ENCODE assay signal across 8 mouse cellular contexts in genomic region chr13:55486916-55487577, GRCm38 (mm10). TPM values are rescaled to one million over a fixed set of nuclear protein-coding genes. Genes with fewer than 3 reads are reported as not detected.
A peak's percentile ranks its signal among the peaks of the same experiment; 100 is the strongest.
DNase-seq lines count a peak whose midpoint lies in the region; ATAC-seq lines count a peak whose summit lies in the region.

No protein-coding gene starts in this region.

- no peaks in the 10 kb centered on the region for H3K9me3 ChIP-seq in midbrain, embryonic 16.5 days (replicated peaks; ENCODE audit: control insufficient read depth, low read length, poor library complexity, severe bottlenecking)

- WGBS in midbrain, embryonic 16.5 days = under 1% methylated on average over 29 of the region's 29 CpGs

- H3K36me3 ChIP-seq in midbrain, embryonic 16.5 days (ENCODE audit: control insufficient read depth, insufficient read depth, low read length) = peaks cover 5% of the 10 kb centered on the region

- peak; percentile 69 for DNase-seq in left cerebral cortex, postnatal 4 days
- no peak for DNase-seq in left cerebral cortex, postnatal 14 days (ENCODE audit: low spot score in 2 of 2)
- peak; percentile 35 for DNase-seq in R1 (ENCODE audit: low read depth, low spot score)
- DNase-seq in kidney, postnatal 4 days = peak; percentile 69 to 77
- no peak for DNase-seq in layer of hippocampus, adult 11-12 months (ENCODE audit: low spot score)
- no peak for DNase-seq in thymus, adult 18-20 months

- peak overlapping the region; percentile 99 for H3K4me2 ChIP-seq in midbrain, embryonic 16.5 days (ENCODE audit: low read length)

- H3K4me3 ChIP-seq in midbrain, embryonic 16.5 days (ENCODE audit: low read depth, low read length) = peak overlapping the region; percentile 83

- H3K27me3 ChIP-seq in midbrain, embryonic 16.5 days (ENCODE audit: control insufficient read depth, insufficient read depth, low read depth, low read length) = no peaks in the 10 kb centered on the region

- H3K4me1 ChIP-seq in midbrain, embryonic 16.5 days (ENCODE audit: control insufficient read depth, insufficient read depth, low read length) = peaks cover 43% of the 10 kb centered on the region

- peak; percentile 69 for ATAC-seq in granulocyte monocyte progenitor cell, adult 5-6 weeks (replicated peaks; ENCODE audit: poor library complexity, severe bottlenecking)
- ATAC-seq in midbrain, embryonic 16.5 days = peak; percentile 55

- intact Hi-C loops in left cerebral cortex, postnatal 4 days (cut with DNase I) = no loop called here
- intact Hi-C loops in left cerebral cortex, postnatal 14 days (cut with DNase I) = loop anchor here (2.0 kb wide), 1 partner anchor 26 kb away; the partner anchor contains the start of gene Pdlim7

- peak overlapping the region; percentile 100 for H3K9ac ChIP-seq in midbrain, embryonic 16.5 days (ENCODE audit: low read depth, low read length)

- peak overlapping the region; percentile 100 for H3K27ac ChIP-seq in midbrain, embryonic 16.5 days (ENCODE audit: low read length)

RNA-seq across cellular contexts. Expression of gene Dbn1, which starts 0.9 kb away (rescaled TPM):
- total RNA-seq in left cerebral cortex, postnatal 4 days (2021) = 100 to 1,000 TPM; 623 to 643 TPM
- 100 to 1,000 TPM; 326 to 327 TPM for total RNA-seq in left cerebral cortex, postnatal 14 days (2021)
- total RNA-seq in granulocyte monocyte progenitor cell, adult 5-6 weeks (2014; fragmentation: Nextera tagmentation) = 0.19 and 1.4 TPM in 2 replicates
- total RNA-seq in granulocyte monocyte progenitor cell, adult 5-6 weeks (2017) = 1.6 and 1.9 TPM in 2 replicates
- polyA plus RNA-seq in midbrain, embryonic 16.5 days (2015; fragmentation: Nextera tagmentation; extraction: Ambion mirVana) = 617 and 675 TPM in 2 replicates

RNA-seq across cellular contexts. Expression of gene Prr7, which starts 23.0 kb away (rescaled TPM):
- 10 to 100 TPM; 86.0 to 87.5 TPM for total RNA-seq in left cerebral cortex, postnatal 4 days (2021)
- total RNA-seq in left cerebral cortex, postnatal 14 days (2021) = 100 to 1,000 TPM in 1 of 2 experiments, 10 to 100 TPM in 1; 98.9 to 104 TPM
- total RNA-seq in granulocyte monocyte progenitor cell, adult 5-6 weeks (2014; fragmentation: Nextera tagmentation) = 1.9 TPM in 1 of 2 replicates, not detected in the other
- 1.6 TPM in 1 of 2 replicates, not detected in the other for total RNA-seq in granulocyte monocyte progenitor cell, adult 5-6 weeks (2017)
- polyA plus RNA-seq in midbrain, embryonic 16.5 days (2015; fragmentation: Nextera tagmentation; extraction: Ambion mirVana) = 5.0 and 5.6 TPM in 2 replicates

RNA-seq across cellular contexts. Expression of gene Pdlim7, which starts 26.4 kb away (rescaled TPM):
- total RNA-seq in left cerebral cortex, postnatal 4 days (2021) = 10 to 100 TPM; 62.5 to 66.8 TPM
- total RNA-seq in left cerebral cortex, postnatal 14 days (2021) = 10 to 100 TPM; 66.0 to 79.4 TPM
- 10.2 and 23.3 TPM in 2 replicates for total RNA-seq in granulocyte monocyte progenitor cell, adult 5-6 weeks (2014; fragmentation: Nextera tagmentation)
- 4.1 and 5.7 TPM in 2 replicates for total RNA-seq in granulocyte monocyte progenitor cell, adult 5-6 weeks (2017)
- polyA plus RNA-seq in midbrain, embryonic 16.5 days (2015; fragmentation: Nextera tagmentation; extraction: Ambion mirVana) = 156 and 158 TPM in 2 replicates

RNA-seq across cellular contexts. Expression of gene Dok3, which starts 42.0 kb away (rescaled TPM):
- 1 to 10 TPM; 6.4 to 7.2 TPM for total RNA-seq in left cerebral cortex, postnatal 4 days (2021)
- total RNA-seq in left cerebral cortex, postnatal 14 days (2021) = 1 to 10 TPM; 6.2 to 7.9 TPM
- 26.2 and 59.4 TPM in 2 replicates for total RNA-seq in granulocyte monocyte progenitor cell, adult 5-6 weeks (2014; fragmentation: Nextera tagmentation)
- total RNA-seq in granulocyte monocyte progenitor cell, adult 5-6 weeks (2017) = 32.7 and 40.6 TPM in 2 replicates
- 5.1 and 5.6 TPM in 2 replicates for polyA plus RNA-seq in midbrain, embryonic 16.5 days (2015; fragmentation: Nextera tagmentation; extraction: Ambion mirVana)

RNA-seq across cellular contexts. Expression of gene Grk6, which starts 42.2 kb away (rescaled TPM):
- total RNA-seq in left cerebral cortex, postnatal 4 days (2021) = 10 to 100 TPM; 73.8 to 78.8 TPM
- total RNA-seq in left cerebral cortex, postnatal 14 days (2021) = 10 to 100 TPM; 67.5 to 67.8 TPM
- total RNA-seq in granulocyte monocyte progenitor cell, adult 5-6 weeks (2014; fragmentation: Nextera tagmentation) = 56.7 and 62.4 TPM in 2 replicates
- total RNA-seq in granulocyte monocyte progenitor cell, adult 5-6 weeks (2017) = 64.8 and 67.5 TPM in 2 replicates
- 28.3 and 31.8 TPM in 2 replicates for polyA plus RNA-seq in midbrain, embryonic 16.5 days (2015; fragmentation: Nextera tagmentation; extraction: Ambion mirVana)

Comparison
In these comparisons a context has a peak if more than half of its experiments do, and no peak if none do; other contexts are left out.
1. DNase-seq: peak in left cerebral cortex, postnatal 4 days (single experiment), R1 (single experiment) and kidney, postnatal 4 days (2 of 2); none in left cerebral cortex, postnatal 14 days (0 of 2), layer of hippocampus, adult 11-12 months (single experiment) and thymus, adult 18-20 months (0 of 2).
2. RNA of gene Dbn1, which starts 0.9 kb away (total RNA-seq): 623 to 643 TPM in left cerebral cortex, postnatal 4 days and 326 to 327 TPM in left cerebral cortex, postnatal 14 days; 0.19 to 1.9 TPM in granulocyte monocyte progenitor cell, adult 5-6 weeks; every median in the first group is over 100 times any median in the second.
3. RNA of gene Prr7, which starts 23.0 kb away (total RNA-seq): 98.9 to 104 TPM in left cerebral cortex, postnatal 14 days and 86.0 to 87.5 TPM in left cerebral cortex, postnatal 4 days; 1.6 to 1.9 TPM in granulocyte monocyte progenitor cell, adult 5-6 weeks; every median in the first group is over 10 times any median in the second.